Mouse (Mus musculus) limb, embryonic 15.5 days (tissue): Measurements from ENCODE around the gene Fbxw21. TPM values are rescaled to one million over a fixed set of nuclear protein-coding genes. Genes with fewer than 3 reads are reported as not detected.
"Not testable (repeated sequence)": the region's sequence is repeated elsewhere in the genome, so short reads cannot be mapped to it uniquely, and the experiment has no call there.

ENCODE experiments used
- ATAC-seq: fragments of 200-750 bp; cut with Nextera tagmentation; 2 replicates; pipeline ENCODE4 v1.8.0; 2017; ENCODE audit warnings: low read depth, moderate TSS enrichment; ENCODE audit not compliant: insufficient number of reproducible peaks, low FRiP score, low TSS enrichment
- H3K27ac ChIP-seq: fragments of 300-500 bp; sonication (generic); 2 replicates; pipeline ENCODE4 v1.5.1; 2015; ENCODE audit warnings: moderate library complexity, mild to moderate bottlenecking, inconsistent platforms
- H3K27me3 ChIP-seq: fragments of 300-500 bp; sonication (generic); 2 replicates; pipeline ENCODE4 v1.6.1; 2015; ENCODE audit warnings: inconsistent platforms
- H3K36me3 ChIP-seq: fragments of 300-500 bp; sonication (generic); 2 replicates; pipeline ENCODE4 v1.6.1; 2015; ENCODE audit warnings: inconsistent platforms
- H3K4me1 ChIP-seq: fragments of 300-500 bp; sonication (generic); 2 replicates; pipeline ENCODE4 v1.6.1; 2015; ENCODE audit warnings: inconsistent platforms
- H3K4me2 ChIP-seq: fragments of 300-500 bp; sonication (generic); 2 replicates; pipeline ENCODE4 v1.6.1; 2015; ENCODE audit warnings: mild to moderate bottlenecking, inconsistent platforms
- H3K4me3 ChIP-seq: fragments of 300-500 bp; sonication (generic); 2 replicates; pipeline ENCODE4 v1.5.1; 2015; ENCODE audit warnings: mild to moderate bottlenecking, inconsistent platforms
- H3K9ac ChIP-seq: fragments of 300-500 bp; sonication (generic); 2 replicates; pipeline ENCODE4 v1.6.1; 2015; ENCODE audit warnings: inconsistent platforms
- H3K9me3 ChIP-seq: fragments of 300-500 bp; sonication (generic); 2 replicates; pipeline ENCODE4 v1.6.1; 2016; ENCODE audit warnings: inconsistent platforms
- WGBS: fragments of 180-500 bp; shearing (Covaris S2); methylation state at CpG from one replicate; pipeline ENCODE4 v1.1.7; 2015; 5-methylcytosine and 5-hydroxymethylcytosine counted together
- polyA plus RNA-seq: library from polyadenylated mRNA; unstranded; fragments of >200 nt; fragmentation: Nextera tagmentation; extraction: Ambion mirVana; gene quantifications from 2 replicates; pipeline ENCODE4 v1.2.1, GENCODE M21; 2015

Fbxw21 gene
- not detected in 2 replicates for polyA plus RNA-seq

- H3K36me3 ChIP-seq, result no peaks in the 10 kb centered on the region
- 60% methylated on average over 3 of the region's 3 CpGs for WGBS
- H3K4me1 ChIP-seq, result no peaks in the 10 kb centered on the region
- H3K9me3 ChIP-seq, result no peaks in the 10 kb centered on the region
- no peak within 1 kb of the TSS for H3K4me2 ChIP-seq
- no peak within 1 kb of the TSS for H3K4me3 ChIP-seq
- H3K9ac ChIP-seq, result no peak within 1 kb of the TSS
- H3K27me3 ChIP-seq, result no peaks in the 10 kb centered on the region
- no peak within 1 kb of the TSS for H3K27ac ChIP-seq
- no peak for ATAC-seq
Measured at GRCm38 (mm10) chr9:109161941-109162340, at the start of gene Fbxw21. TSS of gene Fbxw21 (minus strand) at chr9:109162041.

GRCm38 (mm10) chr9:109201347-109201746, 39.5 kb upstream of the Fbxw21 start:
- H3K27ac ChIP-seq, ATAC-seq, H3K9ac ChIP-seq, H3K36me3 ChIP-seq, H3K4me3 ChIP-seq, H3K9me3 ChIP-seq, H3K4me1 ChIP-seq, H3K4me2 ChIP-seq, H3K27me3 ChIP-seq: not testable (repeated sequence)
- 50% methylated on average over 1 of the region's 1 CpGs for WGBS

GRCm38 (mm10) chr9:109200349-109200748, 38.5 kb upstream of the Fbxw21 start:
- WGBS, result 88% methylated on average over 1 of the region's 1 CpGs
- H3K27me3 ChIP-seq, result no peaks in the 10 kb centered on the region

GRCm38 (mm10) chr9:109199353-109199752, 37.5 kb upstream of the Fbxw21 start:
- H3K4me3 ChIP-seq, result no peak overlapping the region
- no peaks in the 10 kb centered on the region for H3K36me3 ChIP-seq
- H3K27me3 ChIP-seq, result no peaks in the 10 kb centered on the region
- no peak overlapping the region for H3K9ac ChIP-seq
- no peak overlapping the region for H3K27ac ChIP-seq
- ATAC-seq, result no peak
- no peak overlapping the region for H3K4me2 ChIP-seq
- H3K9me3 ChIP-seq, result no peaks in the 10 kb centered on the region
- 65% methylated on average over 1 of the region's 1 CpGs for WGBS
- H3K4me1 ChIP-seq, result no peaks in the 10 kb centered on the region

More at GRCm38 (mm10) chr9:109200349-109200748, 38.5 kb upstream of the Fbxw21 start:
- H3K9ac ChIP-seq, result no peak overlapping the region
- H3K36me3 ChIP-seq, result no peaks in the 10 kb centered on the region
- H3K9me3 ChIP-seq, result no peaks in the 10 kb centered on the region
- no peak overlapping the region for H3K4me3 ChIP-seq
- no peak for ATAC-seq
- H3K4me2 ChIP-seq, result no peak overlapping the region
- H3K4me1 ChIP-seq, result no peaks in the 10 kb centered on the region
- H3K27ac ChIP-seq, result no peak overlapping the region

- H3K9ac ChIP-seq, ATAC-seq, H3K4me1 ChIP-seq, H3K4me2 ChIP-seq, H3K4me3 ChIP-seq, H3K27me3 ChIP-seq, H3K9me3 ChIP-seq, H3K27ac ChIP-seq, H3K36me3 ChIP-seq: not testable (repeated sequence)
- WGBS, result 68% methylated on average over 3 of the region's 3 CpGs
Measured at GRCm38 (mm10) chr9:109195875-109196274, 34.0 kb upstream of the Fbxw21 start, which contains the start of gene Fbxw13. TSS of gene Fbxw13 (minus strand) at chr9:109195975.

GRCm38 (mm10) chr9:109177208-109177607, 15.4 kb upstream of the Fbxw21 start:
- Histone ChIP-seq H3K36me3 (no peaks in the 10 kb centered on the region), H3K4me2 (no peak overlapping the region), H3K4me1 (no peaks in the 10 kb centered on the region), H3K27ac (no peak overlapping the region), H3K4me3 (no peak overlapping the region), H3K9ac (no peak overlapping the region), H3K9me3 (no peaks in the 10 kb centered on the region), H3K27me3 (no peaks in the 10 kb centered on the region)
- no peak for ATAC-seq
- 71% methylated on average over 1 of the region's 1 CpGs for WGBS

GRCm38 (mm10) chr9:109176301-109176700, 14.5 kb upstream of the Fbxw21 start:
- Histone ChIP-seq H3K36me3 (no peaks in the 10 kb centered on the region), H3K4me2 (no peak overlapping the region), H3K27ac (no peak overlapping the region), H3K27me3 (no peaks in the 10 kb centered on the region), H3K9me3 (no peaks in the 10 kb centered on the region), H3K4me3 (no peak overlapping the region), H3K9ac (no peak overlapping the region), H3K4me1 (no peaks in the 10 kb centered on the region)
- 86% methylated on average over 1 of the region's 1 CpGs for WGBS
- ATAC-seq, result no peak

GRCm38 (mm10) chr9:109167316-109167715, 5.5 kb upstream of the Fbxw21 start:
- Histone ChIP-seq H3K27me3 (no peaks in the 10 kb centered on the region), H3K27ac (no peak overlapping the region), H3K9ac (no peak overlapping the region), H3K4me2 (no peak overlapping the region), H3K36me3 (no peaks in the 10 kb centered on the region), H3K4me1 (no peaks in the 10 kb centered on the region), H3K9me3 (no peaks in the 10 kb centered on the region), H3K4me3 (no peak overlapping the region)
- ATAC-seq, result no peak

GRCm38 (mm10) chr9:109140414-109140813, 21.4 kb downstream of the Fbxw21 start:
- H3K4me3 ChIP-seq, H3K9me3 ChIP-seq, H3K4me1 ChIP-seq, H3K27ac ChIP-seq, ATAC-seq, H3K4me2 ChIP-seq, H3K36me3 ChIP-seq, H3K27me3 ChIP-seq, H3K9ac ChIP-seq: not testable (repeated sequence)
- WGBS, result 61% methylated on average over 4 of the region's 4 CpGs

GRCm38 (mm10) chr9:109130076-109130475, 31.8 kb downstream of the Fbxw21 start:
- Histone ChIP-seq H3K9ac (no peak overlapping the region), H3K4me3 (no peak overlapping the region), H3K27ac (no peak overlapping the region), H3K27me3 (no peaks in the 10 kb centered on the region), H3K9me3 (no peaks in the 10 kb centered on the region), H3K36me3 (no peaks in the 10 kb centered on the region), H3K4me1 (no peaks in the 10 kb centered on the region), H3K4me2 (no peak overlapping the region)
- no peak for ATAC-seq
- 77% methylated on average over 5 of the region's 5 CpGs for WGBS

- Histone ChIP-seq H3K9ac (no peak overlapping the region), H3K9me3 (no peaks in the 10 kb centered on the region), H3K4me1 (peaks cover 3% of the 10 kb centered on the region; the same call in 1 of the 2 replicates), H3K27me3 (no peaks in the 10 kb centered on the region), H3K4me3 (no peak overlapping the region), H3K4me2 (no peak overlapping the region), H3K27ac (no peak overlapping the region), H3K36me3 (no peaks in the 10 kb centered on the region)
- 58% methylated on average over 3 of the region's 3 CpGs for WGBS
- no peak for ATAC-seq
Measured at GRCm38 (mm10) chr9:109128211-109128610, 33.6 kb downstream of the Fbxw21 start.

- Histone ChIP-seq H3K27ac (no peak overlapping the region), H3K4me2 (no peak overlapping the region), H3K36me3 (no peaks in the 10 kb centered on the region), H3K9me3 (no peaks in the 10 kb centered on the region), H3K4me1 (peaks cover 3% of the 10 kb centered on the region; the same call in 1 of the 2 replicates), H3K9ac (no peak overlapping the region), H3K27me3 (no peaks in the 10 kb centered on the region), H3K4me3 (no peak overlapping the region)
- 84% methylated on average over 4 of the region's 4 CpGs for WGBS
- ATAC-seq, result no peak
Measured at GRCm38 (mm10) chr9:109127076-109127475, 34.8 kb downstream of the Fbxw21 start.

- no peak overlapping the region for H3K27ac ChIP-seq
- H3K36me3 ChIP-seq, result no peaks in the 10 kb centered on the region
- no peak overlapping the region for H3K9ac ChIP-seq
- H3K9me3 ChIP-seq, result no peaks in the 10 kb centered on the region
- ATAC-seq, result no peak
- WGBS, result 66% methylated on average over 3 of the region's 3 CpGs
- H3K4me1 ChIP-seq, result peaks cover 3% of the 10 kb centered on the region; the same call in 1 of the 2 replicates
- no peaks in the 10 kb centered on the region for H3K27me3 ChIP-seq
- no peak overlapping the region for H3K4me3 ChIP-seq
- no peak overlapping the region for H3K4me2 ChIP-seq
Measured at GRCm38 (mm10) chr9:109125481-109125880, 36.4 kb downstream of the Fbxw21 start.
